Mouse (Mus musculus): Measurements from ENCODE around the gene Miga2.

GRCm38 (mm10) chr2:30319260-30319659 lies 44.8 kb upstream of the Miga2 start:
- TF ChIP-seq CTCF (IDR thresholded peaks at IDR 0.05; ENCODE audit: low read depth) (peak; percentile 56), EP300 (optimal IDR thresholded peaks at IDR 0.05) (no peak)

Measured in stomach, postnatal 0 days (tissue).